Mouse (Mus musculus) hematopoietic multipotent progenitor cell, adult 10-12 weeks (in vitro differentiated cells): ENCODE data around the gene Exosc8. TPM values are rescaled to one million over a fixed set of nuclear protein-coding genes. Genes with fewer than 3 reads are reported as not detected.

ENCODE experiments used
- polyA plus RNA-seq: library from polyadenylated mRNA; stranded (reverse); fragments of >175 nt; gene quantifications from 2 replicates; pipeline ENCODE4 v1.2.3, GENCODE M21; 2012; ENCODE audit warnings: low replicate concordance

Gene Exosc8
- 6.2 and 28.7 TPM in 2 replicates for polyA plus RNA-seq

DNA sequence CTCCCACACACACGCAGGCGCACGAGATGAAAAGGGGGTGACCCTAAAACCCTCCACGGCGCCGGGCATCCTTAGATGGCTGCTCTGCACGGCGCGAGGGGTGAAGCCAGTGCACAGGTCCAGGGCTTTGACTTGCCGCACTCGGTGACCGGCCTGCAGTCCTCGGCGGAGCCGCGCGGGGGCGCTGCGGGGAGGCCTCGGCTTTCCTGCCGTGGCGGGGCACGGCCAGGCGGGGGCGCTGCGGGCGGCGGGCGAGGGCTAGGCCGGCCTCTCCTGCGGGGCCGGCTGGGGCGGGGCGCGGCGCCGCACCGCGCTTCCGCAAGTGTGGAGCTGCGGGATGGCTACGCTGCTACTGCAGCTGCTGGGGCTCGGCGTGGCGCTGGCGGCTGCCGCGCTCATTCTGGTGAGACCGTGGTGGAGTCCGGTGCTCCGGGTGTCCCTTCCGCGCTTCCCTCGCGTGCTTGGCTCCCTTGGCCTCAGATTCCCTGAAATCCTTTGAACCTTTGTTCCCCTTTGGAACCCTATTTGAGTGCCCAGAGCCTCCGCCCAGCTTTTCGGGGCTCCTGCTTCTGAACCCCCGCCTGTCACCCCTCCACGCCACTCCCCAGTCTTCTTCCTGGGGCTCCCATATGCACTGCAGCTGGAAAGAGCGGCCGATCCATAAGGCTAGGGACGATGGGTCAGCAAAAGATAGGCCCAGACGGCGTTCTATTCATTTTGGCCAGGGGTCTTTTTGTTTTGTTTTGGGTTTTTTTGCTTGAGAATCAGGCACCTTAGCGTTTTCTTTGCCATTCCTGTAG, at the start of gene Exosc8, which contains the start of gene Alg5:
Gene Exosc8, minus strand, starts transcription at position 147 of the 800 bp plus-strand sequence.
Gene Alg5, plus strand, starts transcription at position 293 of the 800 bp plus-strand sequence.

DNA sequence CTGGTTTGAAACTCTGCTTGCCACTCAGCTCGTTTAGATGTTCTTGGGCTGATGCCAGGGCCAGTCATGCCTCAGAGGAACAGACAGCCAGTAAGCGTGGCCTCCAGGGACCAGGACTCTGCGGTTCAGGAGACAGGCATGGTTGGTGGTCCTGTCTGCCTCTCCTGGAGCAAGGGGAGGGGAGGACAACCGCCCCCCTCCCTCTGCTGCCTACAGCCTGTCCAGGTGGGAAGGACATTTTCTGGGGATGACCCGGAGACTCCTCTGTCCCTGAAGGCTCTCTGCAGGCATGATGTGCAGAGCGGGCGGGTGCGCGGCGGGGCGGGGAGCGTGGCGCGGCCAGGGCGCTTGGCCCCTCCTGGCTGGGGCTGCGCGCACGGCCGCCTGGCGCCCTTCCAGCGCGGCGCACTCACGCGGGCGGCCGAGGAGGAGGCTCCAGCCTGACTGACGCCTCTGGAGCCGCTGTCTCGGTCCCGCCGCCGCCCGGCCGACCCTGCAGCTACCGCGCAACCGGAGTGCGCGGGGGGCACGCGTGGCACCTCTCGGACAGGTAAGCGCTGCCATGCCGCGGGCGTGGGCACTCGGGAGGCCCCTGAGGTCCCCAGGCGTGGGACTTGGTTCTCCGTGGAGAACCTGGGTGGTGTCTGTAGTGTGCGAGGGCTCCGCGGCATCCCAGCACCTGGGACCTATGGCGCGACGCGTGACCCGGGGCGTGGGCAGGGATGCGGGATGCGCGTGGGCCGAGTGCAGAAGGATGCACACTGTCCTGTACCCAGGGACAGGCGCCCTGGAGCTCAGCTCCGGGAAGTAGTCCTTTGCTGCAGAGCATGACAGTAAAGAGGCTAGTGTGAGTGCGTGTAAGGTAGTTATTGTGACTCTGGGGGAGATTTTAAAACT, 20.2 kb upstream of the Exosc8 start, which contains the start of gene Smad9:
Gene Smad9, plus strand, starts transcription at position 438 of the 897 bp plus-strand sequence.

DNA sequence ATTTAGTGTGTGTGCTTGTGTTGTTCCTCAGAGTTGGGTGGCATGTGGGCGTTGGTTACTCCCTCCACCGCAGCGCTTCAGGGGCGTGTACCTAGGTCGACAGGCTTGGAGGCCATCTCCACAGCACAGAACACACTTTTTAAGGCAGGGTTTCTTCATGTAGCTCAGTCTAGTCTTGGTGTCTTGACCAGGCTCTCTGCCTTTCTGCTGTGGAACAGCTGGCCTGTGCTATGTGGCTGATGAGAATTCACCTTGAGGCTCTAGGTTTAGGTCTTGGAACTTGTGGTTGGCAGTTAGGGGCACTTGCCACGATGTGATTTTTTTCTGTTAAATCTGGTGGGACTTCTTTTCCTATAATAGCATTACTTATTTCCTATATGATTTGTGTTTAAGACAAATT, 20.9 kb downstream of the Exosc8 start, which contains the start of gene Gm21958:
Gene Gm21958, minus strand, starts transcription at position 101 of the 400 bp plus-strand sequence.

DNA sequence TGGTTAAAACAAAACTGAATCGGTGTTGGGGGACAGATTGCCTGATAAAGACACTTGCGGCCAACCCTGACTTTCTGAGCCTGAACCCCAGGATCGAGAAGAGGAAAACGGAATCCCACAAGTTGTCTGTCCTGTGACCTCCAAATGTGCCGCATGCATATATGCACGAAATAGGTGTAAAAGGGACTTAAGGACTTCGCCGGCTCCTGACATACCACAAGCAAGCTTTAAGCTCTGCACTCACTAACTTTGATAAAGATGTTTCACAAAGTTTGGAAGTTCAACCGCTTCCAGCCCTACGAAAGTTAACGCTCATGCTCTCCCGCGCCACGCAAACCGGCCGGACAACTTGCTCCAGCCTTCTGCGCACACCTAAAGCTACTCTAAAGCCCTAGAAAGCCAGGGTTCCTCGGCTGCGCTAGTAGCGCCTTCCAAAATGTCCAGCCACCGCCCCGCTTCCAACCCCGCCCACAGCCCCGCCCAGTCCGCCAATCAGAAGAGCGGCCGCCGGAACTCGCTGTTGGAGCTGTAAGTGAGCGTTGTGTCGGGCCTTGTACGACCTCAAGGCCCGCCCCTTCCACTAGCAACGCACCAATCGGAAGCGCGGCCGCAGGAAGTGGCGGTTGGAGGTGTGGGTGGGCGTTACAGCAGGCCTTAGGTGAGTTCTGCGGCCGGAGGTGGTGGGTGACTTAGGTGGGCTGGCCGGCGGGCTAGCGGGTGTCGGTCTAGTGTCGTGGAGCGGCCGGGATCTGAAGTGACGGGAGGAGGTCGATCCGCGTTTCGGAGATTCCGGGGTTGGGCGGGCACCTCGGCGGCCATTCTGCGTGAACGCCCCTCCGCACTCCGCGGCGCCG, 42.8 kb downstream of the Exosc8 start, which contains the start of gene Supt20:
Gene Supt20, plus strand, starts transcription at position 606 of the 854 bp plus-strand sequence.

Other genes starting within 250 kb of the Exosc8 start
- gene Supt20, start 42.6 kb downstream of the Exosc8 start, polyA plus RNA-seq: 5.4 and 17.9 TPM in 2 replicates
- not detected in 2 replicates for gene Gm21958, start 21.0 kb downstream of the Exosc8 start, polyA plus RNA-seq
- 0.67 and 4.6 TPM in 2 replicates for gene Alg5, start 146 bp upstream of the Exosc8 start, polyA plus RNA-seq
- not detected in 2 replicates for gene Smad9, start 20.2 kb upstream of the Exosc8 start, polyA plus RNA-seq
- 45.6 and 88.4 TPM in 2 replicates for gene Rfxap, start 72.4 kb upstream of the Exosc8 start, polyA plus RNA-seq
- gene Sertm1, start 180.5 kb upstream of the Exosc8 start, polyA plus RNA-seq: not detected in 2 replicates